Mouse (Mus musculus) kidney, adult 11 months (tissue): ENCODE measurements around the gene Slc5a1.

Experiments
- DNase-seq: peaks from one replicate; pipeline ENCODE4 v3.0.0; 2022

Slc5a1 gene

DNA sequence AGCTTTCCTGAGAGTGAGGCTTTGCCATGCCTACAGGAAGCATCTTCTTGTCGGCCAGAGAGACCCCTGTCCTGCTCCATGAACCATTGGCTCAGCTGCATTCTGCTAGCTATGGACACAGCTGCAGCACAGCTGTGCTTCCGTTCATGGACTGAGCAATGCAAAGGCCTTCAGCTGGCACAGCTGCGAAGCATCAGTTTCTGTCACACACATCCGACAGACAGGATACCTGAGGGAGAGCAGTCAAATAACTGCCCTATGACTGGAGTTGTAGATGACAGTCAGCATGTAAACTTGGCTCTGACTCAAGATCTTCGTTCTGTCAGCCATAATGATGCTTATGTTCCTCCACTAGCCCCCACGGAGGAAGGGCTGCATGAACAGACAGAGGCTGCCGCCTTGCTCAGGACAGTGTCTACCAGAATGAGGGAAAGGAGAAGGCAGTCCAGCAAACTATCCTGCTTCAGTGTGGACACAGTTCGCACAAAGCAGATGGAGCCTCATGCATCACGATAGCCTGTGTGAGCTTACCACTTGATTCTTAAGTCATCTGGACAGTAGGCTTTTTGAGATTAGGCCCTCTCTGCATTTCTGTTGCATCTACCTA is 91.3 kb downstream of the Slc5a1 start:
- DNase-seq = no peak

DNA sequence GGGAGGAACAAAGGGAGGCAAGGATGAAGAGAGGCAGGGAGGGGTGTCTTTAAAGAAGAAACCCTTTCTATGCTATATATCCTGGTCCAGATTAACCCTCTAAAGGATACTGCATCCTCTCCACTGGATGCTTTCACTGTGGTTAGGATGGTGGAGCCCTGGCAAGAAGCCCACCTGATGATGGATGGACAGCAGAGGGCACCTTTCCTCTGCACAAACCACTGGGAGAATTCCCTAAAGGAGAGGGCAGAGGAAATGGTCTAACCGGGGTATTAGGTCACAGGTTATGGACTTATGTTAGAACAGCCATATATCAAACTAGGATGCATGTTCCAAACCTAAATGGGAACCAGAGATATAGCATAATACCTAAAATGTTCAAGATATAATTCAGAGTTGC is 96.1 kb downstream of the Slc5a1 start:
- no peak for DNase-seq

DNA sequence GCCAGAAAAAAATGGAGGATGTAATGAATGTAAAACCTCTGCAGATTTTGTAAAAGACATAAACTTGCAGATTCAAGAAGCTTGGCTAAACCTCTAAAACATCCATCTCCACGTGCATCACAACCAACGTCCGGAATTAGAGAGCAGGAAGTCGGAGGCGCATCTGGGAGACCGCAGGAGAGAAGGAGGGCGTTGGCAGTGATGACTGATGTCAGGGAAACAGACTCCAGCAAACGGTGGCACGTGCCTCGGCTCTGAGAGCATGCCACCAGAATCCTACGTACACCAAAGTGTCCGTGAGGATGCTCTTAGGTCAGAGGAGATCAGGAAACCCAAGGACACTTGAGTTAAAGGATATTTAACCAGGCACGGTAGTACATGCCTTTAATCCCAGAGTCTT is 97.7 kb downstream of the Slc5a1 start:
- no peak for DNase-seq

DNA sequence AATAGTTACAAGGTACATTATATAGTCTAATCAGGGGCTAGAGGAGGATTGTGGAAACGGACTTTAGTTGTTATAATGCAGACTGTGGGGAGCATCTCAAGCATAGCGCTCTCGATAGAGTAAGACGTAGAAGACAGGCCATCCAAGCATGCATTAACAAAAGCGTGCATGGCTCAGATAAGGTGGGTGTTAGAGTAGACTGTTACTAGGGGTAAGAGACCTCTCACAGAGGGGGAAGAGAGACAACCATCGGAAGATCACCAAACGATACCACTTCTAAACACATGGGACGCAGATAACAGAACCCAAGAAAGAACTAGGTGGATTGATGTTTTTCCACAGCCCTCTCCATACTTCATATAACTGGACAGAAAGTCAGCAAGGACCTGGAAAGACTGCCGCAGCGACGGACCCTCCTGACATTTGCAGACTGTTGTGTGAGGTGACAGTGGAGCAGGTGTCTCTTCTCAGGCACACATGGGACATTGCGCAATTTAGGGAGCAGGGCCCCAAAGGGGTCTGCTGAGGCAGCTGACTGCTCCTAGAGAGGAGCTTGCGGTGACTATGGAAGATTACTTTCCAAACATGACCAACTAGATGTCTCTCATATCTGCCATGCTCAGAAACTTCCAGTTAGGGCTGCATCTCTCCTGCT is 98.6 kb downstream of the Slc5a1 start:
- no peak for DNase-seq

DNA sequence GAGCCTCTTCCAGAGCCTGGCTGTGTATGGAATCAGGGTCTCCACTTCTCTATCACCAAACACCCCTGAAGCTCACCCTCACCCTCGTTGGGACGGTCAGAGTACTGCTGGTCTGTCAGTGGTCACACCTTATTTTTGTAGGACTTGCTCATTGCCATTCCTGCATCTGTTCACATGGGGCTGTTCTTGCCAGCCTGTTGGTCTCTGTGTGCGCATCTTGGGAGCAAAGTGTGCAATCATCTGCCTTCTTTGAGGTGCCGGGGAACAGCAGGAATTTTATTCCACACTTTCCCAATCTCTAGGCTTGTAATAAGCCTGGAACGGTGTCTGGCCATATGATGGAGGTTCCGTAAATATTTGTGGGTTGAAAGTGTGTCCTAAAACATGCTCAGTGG is 99.1 kb downstream of the Slc5a1 start:
- no peak for DNase-seq

DNA sequence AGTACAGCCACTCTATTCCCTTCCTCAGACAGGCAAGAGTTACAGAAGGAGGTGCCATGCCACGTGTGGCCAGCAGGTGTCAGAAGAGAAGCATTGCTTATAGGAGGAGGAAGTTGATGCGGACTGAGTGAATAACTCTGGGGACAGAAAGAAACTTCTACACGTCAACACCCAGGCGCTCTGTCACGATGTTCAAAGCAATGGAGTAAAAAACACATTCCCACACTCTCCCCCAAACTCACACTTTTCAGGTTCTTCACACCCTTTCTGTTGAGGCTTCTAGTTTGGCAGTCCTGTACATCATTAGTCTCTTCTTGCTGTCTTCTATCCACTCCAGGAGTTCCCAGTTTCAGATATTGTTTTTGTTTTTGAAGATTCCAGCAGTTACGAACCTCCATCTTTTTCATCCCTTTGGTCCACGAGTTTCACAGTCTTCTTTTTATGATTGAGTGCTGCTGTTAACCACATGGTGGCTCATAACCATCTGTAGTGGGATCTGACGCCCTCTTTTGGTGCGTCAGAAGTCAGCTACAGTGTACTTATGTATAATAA is 99.7 kb downstream of the Slc5a1 start:
- DNase-seq = peak; percentile 52

DNA sequence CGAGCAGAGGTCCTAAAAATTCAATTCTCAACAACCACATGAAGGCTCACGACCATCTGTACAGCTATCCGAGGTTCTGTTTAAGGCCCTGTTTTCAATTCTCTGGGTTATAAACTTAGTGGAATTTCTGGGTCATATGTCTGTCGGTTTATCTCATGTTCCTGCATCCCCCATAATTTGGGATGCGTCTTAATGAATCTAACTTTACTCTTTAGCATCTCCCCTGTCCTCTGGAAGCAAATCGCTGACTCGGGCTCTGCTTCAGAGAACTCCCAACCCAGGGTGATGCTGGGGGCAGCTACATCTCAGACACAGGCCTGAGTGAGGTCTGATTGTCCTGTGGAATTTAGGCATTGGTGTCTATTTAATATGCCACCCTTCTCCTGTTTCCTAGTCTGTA is 100.3 kb downstream of the Slc5a1 start:
- no peak for DNase-seq

DNA sequence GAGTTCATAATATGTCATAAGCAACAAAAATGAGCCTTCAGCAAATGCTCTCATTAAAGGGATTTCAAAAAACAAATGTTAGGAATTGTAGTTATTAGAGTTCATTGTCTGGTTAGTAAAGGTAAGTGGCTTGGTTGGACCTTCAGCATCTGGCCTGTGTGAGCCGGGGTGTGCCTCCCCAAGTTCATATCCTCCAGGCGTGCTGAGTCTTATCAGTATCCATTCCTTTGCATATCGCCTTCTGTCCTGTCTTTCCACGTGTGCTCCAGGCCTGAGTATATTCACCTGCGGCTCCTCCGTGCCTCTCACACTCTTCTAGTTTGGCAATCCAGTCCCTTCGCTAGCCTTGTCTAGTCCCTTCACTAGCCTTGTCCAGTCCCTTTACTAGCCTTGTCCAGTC is 102.3 kb downstream of the Slc5a1 start:
- no peak for DNase-seq

DNA sequence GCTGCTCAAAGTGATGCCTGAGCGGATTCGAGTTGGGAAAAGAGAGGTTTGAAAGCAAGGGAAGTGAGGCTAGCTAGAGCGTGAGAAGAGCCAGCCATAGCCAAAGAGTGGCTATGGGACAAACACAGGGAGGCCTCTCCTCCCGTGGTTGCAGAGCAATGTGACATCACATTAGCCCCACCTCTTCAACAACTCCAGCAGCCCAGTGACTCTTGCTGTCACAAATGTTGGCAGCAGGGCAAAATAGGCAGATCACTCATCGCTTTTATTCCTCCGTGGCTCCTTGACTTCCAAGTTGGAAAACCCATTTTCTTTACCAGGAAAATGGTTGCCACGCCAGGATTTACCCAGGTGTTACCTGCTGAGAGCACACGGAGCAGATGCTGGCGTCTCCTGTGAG is 103.1 kb downstream of the Slc5a1 start:
- no peak for DNase-seq

DNA sequence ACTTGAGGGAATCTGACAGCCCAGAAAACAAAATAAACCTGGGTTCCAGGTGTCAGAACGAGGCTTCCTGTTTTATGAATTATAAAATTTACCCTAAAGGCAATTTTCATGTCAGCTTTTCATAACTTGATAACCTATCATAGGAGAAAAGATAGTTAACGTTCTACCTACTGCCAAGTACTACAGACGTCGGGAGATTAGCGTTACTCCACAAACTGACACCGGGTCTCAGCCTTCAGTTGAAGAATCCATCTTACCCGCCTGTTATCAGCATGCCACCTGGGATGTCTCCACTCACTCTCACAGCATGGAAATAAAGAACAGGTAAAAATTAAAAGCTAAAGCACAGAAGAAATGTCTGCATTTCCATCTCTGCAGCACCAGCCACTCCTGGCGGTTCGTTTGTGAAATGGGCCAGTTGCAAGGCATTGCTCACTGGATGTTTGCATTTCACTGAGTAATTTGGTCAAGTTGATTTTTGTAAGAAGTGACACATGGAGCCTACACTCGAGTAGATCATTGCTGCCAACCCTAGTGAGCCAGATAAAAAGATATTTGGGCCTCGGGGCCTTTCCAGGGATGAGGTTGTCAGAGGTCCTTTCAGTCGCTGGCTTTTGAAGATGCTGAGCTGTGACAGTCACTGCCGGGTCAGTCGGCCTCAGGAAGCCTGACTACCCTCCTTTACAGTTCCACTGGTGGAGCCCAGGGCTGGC is 104.7 kb downstream of the Slc5a1 start:
- no peak for DNase-seq

DNA sequence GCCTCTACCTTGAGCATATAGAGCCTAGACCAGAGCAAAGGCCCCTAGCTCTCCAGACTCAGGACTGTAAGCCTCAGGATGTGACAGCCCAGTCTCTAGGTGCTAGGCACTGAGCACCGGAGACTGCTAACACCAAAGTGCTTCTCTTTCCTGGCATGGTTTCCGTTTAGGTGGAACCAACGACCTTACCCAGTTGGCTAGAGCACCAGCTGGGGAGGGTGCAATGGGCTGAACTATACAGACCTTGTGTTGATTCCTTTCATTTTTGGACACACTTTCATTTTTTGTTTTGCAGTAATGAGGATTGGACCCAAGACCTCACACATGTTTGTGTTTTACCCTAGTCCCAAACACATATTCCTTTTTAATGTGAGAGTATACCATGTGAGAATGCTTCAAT is 106.5 kb downstream of the Slc5a1 start:
- no peak for DNase-seq

DNA sequence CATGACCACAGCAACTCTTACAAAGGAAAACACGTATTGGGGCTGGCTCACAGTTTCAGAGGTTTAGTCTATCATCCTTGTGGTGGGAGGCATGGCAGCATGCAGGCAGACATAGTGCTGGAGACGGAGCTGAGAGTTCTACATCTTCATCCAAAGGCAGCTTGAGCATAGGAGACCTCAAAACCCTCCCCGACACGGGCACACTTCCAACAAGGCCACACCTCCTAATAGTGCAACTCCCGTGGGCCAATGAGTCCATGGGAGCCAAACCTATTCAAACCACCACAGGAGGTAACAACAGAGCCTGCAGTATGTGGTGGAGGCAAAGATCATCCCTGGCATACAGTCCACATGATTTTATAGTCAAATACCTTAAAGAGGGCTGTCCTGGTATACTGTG is 107.2 kb downstream of the Slc5a1 start:
- no peak for DNase-seq
